Mouse (Mus musculus): Measurements from ENCODE around the gene Adamts2. TPM values are rescaled to one million over a fixed set of nuclear protein-coding genes. Genes with fewer than 3 reads are reported as not detected.

Adamts2 gene
- total RNA-seq, 1 experiment from 2014 or later = not detected

- ATAC-seq (replicated peaks; ENCODE audit: low read depth, poor library complexity, severe bottlenecking) = no peak
These were observed 117.0 kb downstream of the Adamts2 start for GRCm38 (mm10) chr11:50718862-50719261.

- ATAC-seq (replicated peaks; ENCODE audit: low read depth, poor library complexity, severe bottlenecking) = no peak
These were observed 118.5 kb downstream of the Adamts2 start for GRCm38 (mm10) chr11:50720421-50720820.

GRCm38 (mm10) chr11:50720856-50721550 lies 119.1 kb downstream of the Adamts2 start:
- ATAC-seq (replicated peaks; ENCODE audit: low read depth, poor library complexity, severe bottlenecking) = no peak

GRCm38 (mm10) chr11:50725595-50725994 lies 123.7 kb downstream of the Adamts2 start:
- no peak for ATAC-seq (replicated peaks; ENCODE audit: low read depth, poor library complexity, severe bottlenecking)

GRCm38 (mm10) chr11:50726035-50726434 lies 124.2 kb downstream of the Adamts2 start:
- no peak for ATAC-seq (replicated peaks; ENCODE audit: low read depth, poor library complexity, severe bottlenecking)

GRCm38 (mm10) chr11:50733146-50733545 lies 131.3 kb downstream of the Adamts2 start:
- no peak for ATAC-seq (replicated peaks; ENCODE audit: low read depth, poor library complexity, severe bottlenecking)

- ATAC-seq (replicated peaks; ENCODE audit: low read depth, poor library complexity, severe bottlenecking) = no peak
These were observed 132.2 kb downstream of the Adamts2 start for GRCm38 (mm10) chr11:50734129-50734528.

- peak; percentile 47; the same call in 1 of the 2 replicates for ATAC-seq (replicated peaks; ENCODE audit: low read depth, poor library complexity, severe bottlenecking)
These were observed 134.7 kb downstream of the Adamts2 start for GRCm38 (mm10) chr11:50736548-50736947.

GRCm38 (mm10) chr11:50738436-50738835 lies 136.6 kb downstream of the Adamts2 start:
- no peak for ATAC-seq (replicated peaks; ENCODE audit: low read depth, poor library complexity, severe bottlenecking)

- ATAC-seq (replicated peaks; ENCODE audit: low read depth, poor library complexity, severe bottlenecking) = no peak
These were observed 137.6 kb downstream of the Adamts2 start for GRCm38 (mm10) chr11:50739453-50739852.

GRCm38 (mm10) chr11:50742146-50742545 lies 140.3 kb downstream of the Adamts2 start:
- ATAC-seq (replicated peaks; ENCODE audit: low read depth, poor library complexity, severe bottlenecking) = no peak

- ATAC-seq (replicated peaks; ENCODE audit: low read depth, poor library complexity, severe bottlenecking) = no peak
These were observed 143.1 kb downstream of the Adamts2 start for GRCm38 (mm10) chr11:50744971-50745370.

- ATAC-seq (replicated peaks; ENCODE audit: low read depth, poor library complexity, severe bottlenecking) = no peak
These were observed 144.6 kb downstream of the Adamts2 start for GRCm38 (mm10) chr11:50746508-50746907.

- ATAC-seq (replicated peaks; ENCODE audit: low read depth, poor library complexity, severe bottlenecking) = no peak
These were observed 149.2 kb downstream of the Adamts2 start for GRCm38 (mm10) chr11:50750983-50751585.

GRCm38 (mm10) chr11:50757741-50758140 lies 155.9 kb downstream of the Adamts2 start:
- no peak for ATAC-seq (replicated peaks; ENCODE audit: low read depth, poor library complexity, severe bottlenecking)

GRCm38 (mm10) chr11:50766461-50766860 lies 164.6 kb downstream of the Adamts2 start:
- ATAC-seq (replicated peaks; ENCODE audit: low read depth, poor library complexity, severe bottlenecking) = no peak

- ATAC-seq (replicated peaks; ENCODE audit: low read depth, poor library complexity, severe bottlenecking) = no peak
These were observed 165.2 kb downstream of the Adamts2 start for GRCm38 (mm10) chr11:50767039-50767438.

GRCm38 (mm10) chr11:50768995-50769749 lies 167.3 kb downstream of the Adamts2 start:
- peak; percentile 92 for ATAC-seq (replicated peaks; ENCODE audit: low read depth, poor library complexity, severe bottlenecking)

GRCm38 (mm10) chr11:50771006-50771405 lies 169.1 kb downstream of the Adamts2 start:
- ATAC-seq (replicated peaks; ENCODE audit: low read depth, poor library complexity, severe bottlenecking) = no peak

- no peak for ATAC-seq (replicated peaks; ENCODE audit: low read depth, poor library complexity, severe bottlenecking)
These were observed 195.8 kb downstream of the Adamts2 start for GRCm38 (mm10) chr11:50797674-50798073.

GRCm38 (mm10) chr11:50798836-50799235 lies 197.0 kb downstream of the Adamts2 start:
- no peak for ATAC-seq (replicated peaks; ENCODE audit: low read depth, poor library complexity, severe bottlenecking)

All from common myeloid progenitor, adult 5-6 weeks (primary cell).